Mouse (Mus musculus) E14TG2a.4 (cell line): Measurements from ENCODE around the gene Dnajc11.

ENCODE experiments used
- CTCF ChIP-seq: conservative IDR thresholded peaks from 2 replicates; pipeline ENCODE4 v1.5.1; 2014; ENCODE audit warnings: low read length
- NANOG ChIP-seq: IDR thresholded peaks from 2 replicates; pipeline ENCODE4 v1.6.1; 2014; ENCODE audit warnings: borderline replicate concordance, low read length, mixed read lengths
- POU5F1 ChIP-seq: IDR thresholded peaks from 2 replicates; pipeline ENCODE4 v1.6.1; 2014; ENCODE audit warnings: low read length, borderline replicate concordance

DNA sequence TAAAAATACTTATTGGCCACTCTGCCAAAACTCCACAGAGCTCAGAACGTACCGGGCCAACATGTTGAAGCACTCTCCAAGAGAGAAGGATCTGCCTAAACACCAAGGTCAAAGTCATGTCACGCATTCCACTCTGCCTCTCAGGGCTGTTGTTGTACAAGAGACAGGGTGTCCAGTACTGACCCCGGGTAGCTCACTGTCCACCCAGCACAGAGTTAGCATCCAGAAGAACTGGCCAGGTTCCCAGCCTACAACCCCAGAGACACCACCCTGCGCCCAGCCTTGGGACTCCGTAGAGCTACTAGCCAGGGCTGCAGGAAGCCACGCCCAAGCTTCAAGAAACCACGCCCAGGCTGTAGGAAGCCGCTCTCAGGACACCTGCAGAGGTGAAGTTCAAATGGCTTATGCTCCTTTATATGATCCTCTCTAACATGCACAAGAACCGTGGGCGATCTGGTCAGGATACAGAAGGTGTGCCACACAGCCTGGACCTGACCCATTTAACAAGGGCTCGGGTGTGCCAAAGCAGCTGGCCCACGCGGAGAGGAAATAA lies 30.7 kb upstream of the Dnajc11 start:
- TF ChIP-seq CTCF, result no peak
- TF ChIP-seq POU5F1, result no peak
- no peak for TF ChIP-seq NANOG
